Mouse (Mus musculus) hindbrain, postnatal 0 days (tissue): ENCODE measurements around the gene Smpd2. TPM values are rescaled to one million over a fixed set of nuclear protein-coding genes. Genes with fewer than 3 reads are reported as not detected.
A peak's percentile ranks its signal among the peaks of the same experiment; 100 is the strongest.

ENCODE experiments used
- ATAC-seq: fragments of 200-750 bp; cut with Nextera tagmentation; 2 replicates; pipeline ENCODE4 v1.8.0; 2017; ENCODE audit warnings: mild to moderate bottlenecking, moderate TSS enrichment, moderate library complexity
- DNase-seq: peaks from one replicate; pipeline ENCODE4 v3.0.0-alpha.2; 2015; ENCODE audit warnings: low spot score
- H3K27ac ChIP-seq: fragments of 300-500 bp; sonication (generic); 2 replicates; pipeline ENCODE4 v1.5.1; 2014; ENCODE audit warnings: mild to moderate bottlenecking
- H3K27me3 ChIP-seq: fragments of 300-500 bp; sonication (generic); 2 replicates; pipeline ENCODE4 v1.6.1; 2014; ENCODE audit warnings: low read length, mixed read lengths; ENCODE audit not compliant: insufficient read depth
- H3K36me3 ChIP-seq: fragments of 300-500 bp; sonication (generic); 2 replicates; pipeline ENCODE4 v1.6.1; 2014; ENCODE audit warnings: low read length, mixed read lengths; ENCODE audit not compliant: insufficient read depth
- H3K4me1 ChIP-seq: fragments of 300-500 bp; sonication (generic); 2 replicates; pipeline ENCODE4 v1.6.1; 2014; ENCODE audit warnings: antibody characterized with exemption, low read length, mixed read lengths; ENCODE audit not compliant: insufficient read depth
- H3K4me2 ChIP-seq: fragments of 300-500 bp; sonication (generic); 2 replicates; pipeline ENCODE4 v1.6.1; 2014; ENCODE audit warnings: low read depth, mild to moderate bottlenecking, low read length, moderate library complexity, mixed read lengths
- H3K4me3 ChIP-seq: fragments of 300-500 bp; sonication (generic); 2 replicates; pipeline ENCODE4 v1.5.1; 2014; ENCODE audit warnings: low read length
- H3K9ac ChIP-seq: fragments of 300-500 bp; sonication (generic); replicated peaks from 2 replicates; pipeline ENCODE4 v1.6.1; 2014; ENCODE audit warnings: mild to moderate bottlenecking, low read length, moderate library complexity, mixed read lengths
- H3K9me3 ChIP-seq: fragments of 300-500 bp; sonication (generic); 2 replicates; pipeline ENCODE4 v1.6.1; 2016; ENCODE audit warnings: low read length, mixed read lengths
- CTCF ChIP-seq: IDR thresholded peaks from 2 replicates; pipeline ENCODE4 v1.5.1; 2016; ENCODE audit warnings: antibody characterized with exemption, control low read depth, low read depth
- WGBS: fragments of 180-500 bp; shearing (Covaris S2); extraction: QIAGEN DNeasy Blood & Tissue Kit; methylation state at CpG from one replicate; pipeline ENCODE4 v1.1.7; 2014; 5-methylcytosine and 5-hydroxymethylcytosine counted together
- polyA plus RNA-seq: library from polyadenylated mRNA; unstranded; fragments of >200 nt; fragmentation: Nextera tagmentation; extraction: Ambion mirVana; gene quantifications from 2 replicates; pipeline ENCODE4 v1.2.1, GENCODE M21; 2015
- total RNA-seq: library from RNA; depleted of rRNA; stranded (reverse); fragments of >200 nt; gene quantifications from 2 replicates; pipeline ENCODE4 v1.2.3, GENCODE M21; 2014

Smpd2 gene
- total and polyA plus RNA-seq, 2 experiments from 2014 or later, result 48.0 to 50.5 TPM

- DNase-seq (no peak), ATAC-seq (no peak)
- H3K9me3 ChIP-seq, result no peaks in the 10 kb centered on the region
- no peak overlapping the region for H3K27ac ChIP-seq
- TF ChIP-seq CTCF, result no peak
- H3K9ac ChIP-seq, result no peak overlapping the region
- no peaks in the 10 kb centered on the region for H3K27me3 ChIP-seq
- no peak overlapping the region for H3K4me2 ChIP-seq
- no peak overlapping the region for H3K4me3 ChIP-seq
- peaks cover 25% of the 10 kb centered on the region for H3K36me3 ChIP-seq
- WGBS, result 93% methylated on average over 5 of the region's 5 CpGs
- no peaks in the 10 kb centered on the region for H3K4me1 ChIP-seq
Measured at GRCm38 (mm10) chr10:41529972-41530371, 39.8 kb upstream of the Smpd2 start.

DNA sequence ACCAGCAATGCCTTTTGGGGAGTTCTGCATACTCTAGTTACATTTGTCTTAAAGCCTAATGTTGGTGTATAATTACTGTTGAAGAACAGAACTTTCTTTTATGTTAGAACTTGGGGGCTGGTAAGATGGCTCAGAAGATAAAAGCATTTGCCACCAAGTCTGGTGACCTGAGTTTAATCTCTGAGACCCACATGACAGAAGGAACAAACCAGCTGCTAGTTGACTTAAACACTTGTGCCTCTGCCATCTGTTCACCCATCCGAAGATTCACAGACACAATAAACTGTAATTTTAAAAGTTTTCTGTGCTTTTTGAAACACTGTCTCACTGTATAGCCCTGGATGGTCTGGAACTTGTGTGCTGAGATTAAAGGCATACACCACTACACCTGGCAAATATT lies 35.5 kb upstream of the Smpd2 start:
- no peak overlapping the region for H3K9ac ChIP-seq

DNA sequence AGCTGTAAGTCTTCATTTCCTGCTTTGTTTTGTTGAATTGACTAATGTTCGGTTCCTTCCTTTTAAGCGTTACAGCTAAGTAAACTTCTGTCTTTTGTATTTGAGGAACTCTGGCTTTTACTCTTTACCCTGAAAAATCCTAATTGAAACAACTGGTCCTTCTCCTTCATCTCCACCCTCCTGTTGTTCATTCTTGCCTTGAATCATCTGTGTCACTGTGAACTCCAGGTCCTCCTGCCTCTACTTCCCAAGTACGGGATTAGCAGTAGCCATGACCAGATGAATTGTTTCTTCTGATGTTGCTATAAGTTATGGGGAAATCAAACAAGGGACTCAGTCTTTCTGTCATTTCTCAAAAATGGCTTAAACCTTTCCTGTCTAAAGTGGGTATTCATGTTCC lies 33.2 kb upstream of the Smpd2 start:
- H3K9me3 ChIP-seq, result no peaks in the 10 kb centered on the region
- no peak for ATAC-seq
- H3K27me3 ChIP-seq, result no peaks in the 10 kb centered on the region
- no peak for TF ChIP-seq CTCF
- no peak overlapping the region for H3K9ac ChIP-seq
- 81% methylated on average over 3 of the region's 3 CpGs for WGBS
- no peak overlapping the region for H3K4me3 ChIP-seq
- H3K4me1 ChIP-seq, result peaks cover 24% of the 10 kb centered on the region
- H3K36me3 ChIP-seq, result peaks cover 5% of the 10 kb centered on the region; the same call in 1 of the 2 replicates
- DNase-seq, result no peak
- no peak overlapping the region for H3K27ac ChIP-seq
- H3K4me2 ChIP-seq, result no peak overlapping the region

More for the DNA sequence above, 35.5 kb upstream of the Smpd2 start:
- Histone ChIP-seq H3K27me3 (no peaks in the 10 kb centered on the region), H3K4me2 (no peak overlapping the region), H3K27ac (no peak overlapping the region), H3K9me3 (no peaks in the 10 kb centered on the region), H3K4me3 (no peak overlapping the region), H3K4me1 (peaks cover 22% of the 10 kb centered on the region), H3K36me3 (peaks cover 20% of the 10 kb centered on the region; the same call in 1 of the 2 replicates)
- ATAC-seq (no peak), DNase-seq (no peak)
- no peak for TF ChIP-seq CTCF
- WGBS, result 66% methylated on average over 1 of the region's 1 CpGs

DNA sequence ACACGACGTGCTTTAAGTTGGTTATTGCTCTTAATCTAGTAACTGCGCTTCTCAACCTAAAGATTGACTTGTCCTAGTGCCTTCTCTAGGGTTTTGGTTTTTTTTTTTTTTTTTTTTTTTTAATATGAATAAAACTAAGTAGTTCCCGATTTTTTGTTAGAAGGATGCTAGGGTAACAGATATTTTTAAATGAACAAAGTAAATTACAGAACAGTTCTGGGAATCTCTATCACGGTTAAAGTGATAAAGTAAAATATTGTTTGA lies 30.2 kb upstream of the Smpd2 start:
- Histone ChIP-seq H3K36me3 (no peaks in the 10 kb centered on the region), H3K27ac (no peak overlapping the region), H3K9ac (peak overlapping the region; percentile 91), H3K27me3 (no peaks in the 10 kb centered on the region), H3K9me3 (no peaks in the 10 kb centered on the region), H3K4me1 (peaks cover 24% of the 10 kb centered on the region), H3K4me2 (peak overlapping the region; percentile 94), H3K4me3 (peak overlapping the region; percentile 96)
- no peak for TF ChIP-seq CTCF
- DNase-seq (no peak), ATAC-seq (no peak)
- 5% methylated on average over 5 of the region's 5 CpGs for WGBS

GRCm38 (mm10) chr10:41519640-41520409 lies 29.7 kb upstream of the Smpd2 start:
- Histone ChIP-seq H3K27ac (peak overlapping the region; percentile 100), H3K27me3 (no peaks in the 10 kb centered on the region), H3K4me2 (peak overlapping the region; percentile 94), H3K4me3 (peak overlapping the region; percentile 96), H3K9ac (peak overlapping the region; percentile 91), H3K4me1 (peaks cover 24% of the 10 kb centered on the region), H3K36me3 (no peaks in the 10 kb centered on the region), H3K9me3 (no peaks in the 10 kb centered on the region)
- TF ChIP-seq CTCF, result no peak
- DNase-seq (peak; percentile 59), ATAC-seq (peak; percentile 57; the same call in 1 of the 2 replicates)
- under 1% methylated on average over 60 of the region's 65 CpGs for WGBS

- peak within 1 kb of the TSS; percentile 94 for H3K4me2 ChIP-seq
- peak within 1 kb of the TSS; percentile 100 for H3K27ac ChIP-seq
- H3K9me3 ChIP-seq, result no peaks in the 10 kb centered on the region
- ATAC-seq (peak; percentile 94), DNase-seq (peak; percentile 97)
- no peak for TF ChIP-seq CTCF
- peak within 1 kb of the TSS; percentile 91 for H3K9ac ChIP-seq
- H3K36me3 ChIP-seq, result no peaks in the 10 kb centered on the region
- H3K4me1 ChIP-seq, result peaks cover 24% of the 10 kb centered on the region
- no peaks in the 10 kb centered on the region for H3K27me3 ChIP-seq
- WGBS, result under 1% methylated on average over 61 of the region's 69 CpGs
- H3K4me3 ChIP-seq, result peak within 1 kb of the TSS; percentile 96
Measured at GRCm38 (mm10) chr10:41518981-41519618, 28.9 kb upstream of the Smpd2 start, which contains the start of gene Cd164. Gene Cd164, plus strand, starts transcription at chr10:41519414.

GRCm38 (mm10) chr10:41518508-41518980 lies 28.4 kb upstream of the Smpd2 start:
- no peaks in the 10 kb centered on the region for H3K27me3 ChIP-seq
- WGBS, result 0% methylated on average over 23 of the region's 23 CpGs

More at GRCm38 (mm10) chr10:41518508-41518980, 28.4 kb upstream of the Smpd2 start:
- H3K4me1 ChIP-seq, result peaks cover 24% of the 10 kb centered on the region
- H3K4me2 ChIP-seq, result peak overlapping the region; percentile 94
- H3K9me3 ChIP-seq, result no peaks in the 10 kb centered on the region
- H3K36me3 ChIP-seq, result no peaks in the 10 kb centered on the region
- peak overlapping the region; percentile 91 for H3K9ac ChIP-seq
- H3K27ac ChIP-seq, result peak overlapping the region; percentile 100
- TF ChIP-seq CTCF, result peak; percentile 76
- peak overlapping the region; percentile 96 for H3K4me3 ChIP-seq
- DNase-seq (peak; percentile 88), ATAC-seq (peak; percentile 68)
